Mouse (Mus musculus): ENCODE results near the gene Sept8. TPM values are rescaled to one million over a fixed set of nuclear protein-coding genes. Genes with fewer than 3 reads are reported as not detected.

Gene Sept8
- polyA plus RNA-seq, 1 experiment from 2014 or later = 21.3 TPM

DNA sequence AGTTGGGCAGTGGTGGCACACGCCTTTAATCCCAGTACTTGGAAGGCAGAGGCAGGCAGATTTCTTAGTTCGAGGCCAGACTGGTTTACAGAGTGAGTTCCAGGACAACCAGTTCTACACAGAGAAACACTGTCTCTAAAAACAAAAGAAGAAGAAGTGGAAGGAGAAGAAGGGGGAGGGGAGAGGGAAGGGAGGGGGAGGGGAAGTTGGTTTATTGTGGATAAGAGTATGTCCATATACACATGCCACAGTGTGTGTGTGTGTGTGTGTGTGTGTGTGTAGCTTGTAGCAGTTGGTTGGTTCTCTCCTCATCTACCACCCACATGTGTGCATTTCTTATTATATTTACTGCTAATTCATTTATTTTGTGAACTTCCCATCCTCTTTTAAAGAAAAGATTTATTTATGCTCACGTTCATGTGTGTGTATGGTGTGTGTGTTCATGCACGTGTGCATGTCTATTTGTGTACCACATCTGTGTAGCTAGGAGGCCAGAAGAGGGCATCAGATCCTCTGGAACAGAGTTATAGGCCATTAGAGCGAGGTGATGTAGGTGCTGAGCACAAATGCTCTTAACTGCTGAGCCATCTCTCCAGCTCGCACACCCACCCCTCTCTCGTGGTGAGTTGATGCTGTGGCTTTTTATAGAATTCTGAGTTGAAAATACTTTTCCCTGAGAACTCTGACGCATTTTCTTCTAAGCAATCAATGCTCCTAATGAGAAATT, 16.9 kb upstream of the Sept8 start:
- H3K9ac ChIP-seq = no peak overlapping the region
- no peak overlapping the region for H3K4me3 ChIP-seq
- H3K27me3 ChIP-seq = peaks cover 22% of the 10 kb centered on the region
- no peak for ATAC-seq (ENCODE audit: low read depth)
- H3K36me3 ChIP-seq = no peaks in the 10 kb centered on the region
- 79% methylated on average over 8 of the region's 8 CpGs for WGBS
- no peak overlapping the region for H3K27ac ChIP-seq (replicated peaks)
- 0 out of 2 replicates have a peak, but pooled peaks cover 10% of the 10 kb centered on the region for H3K4me1 ChIP-seq (replicated peaks)
- no peaks in the 10 kb centered on the region for H3K9me3 ChIP-seq
- no peak overlapping the region for H3K4me2 ChIP-seq

GRCm38 (mm10) chr11:53503738-53504137, 15.3 kb upstream of the Sept8 start:
- WGBS = 85% methylated on average over 5 of the region's 5 CpGs
- Histone ChIP-seq H3K9me3 (no peaks in the 10 kb centered on the region), H3K4me2 (no peak overlapping the region), H3K27ac (replicated peaks) (no peak overlapping the region), H3K27me3 (peaks cover 14% of the 10 kb centered on the region), H3K4me1 (replicated peaks) (peaks cover 17% of the 10 kb centered on the region; the same call in 1 of the 2 replicates), H3K4me3 (no peak overlapping the region), H3K36me3 (no peaks in the 10 kb centered on the region), H3K9ac (no peak overlapping the region)
- ATAC-seq (ENCODE audit: low read depth) = no peak

DNA sequence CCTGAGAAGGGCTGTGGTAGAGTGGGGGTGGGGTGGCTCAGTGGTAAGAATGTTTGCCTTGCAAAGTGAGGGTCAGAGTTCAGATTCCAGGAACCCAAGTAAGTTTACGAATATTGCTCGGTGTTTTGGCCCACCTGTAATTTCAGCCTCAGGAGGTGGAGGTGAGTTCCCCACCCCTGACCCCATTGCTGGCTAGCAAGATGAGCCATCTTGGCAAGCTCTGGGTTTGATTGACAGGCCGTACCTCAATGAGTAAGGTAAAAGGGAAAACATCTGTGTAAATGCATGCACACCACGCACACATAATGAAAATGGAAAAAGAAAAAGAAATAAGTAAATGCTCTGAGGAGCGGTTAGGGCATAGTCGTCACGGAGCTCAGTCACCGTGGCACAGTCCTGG, 14.7 kb upstream of the Sept8 start:
- Histone ChIP-seq H3K9me3 (no peaks in the 10 kb centered on the region), H3K4me2 (no peak overlapping the region), H3K9ac (no peak overlapping the region), H3K36me3 (no peaks in the 10 kb centered on the region), H3K4me1 (replicated peaks) (peaks cover 17% of the 10 kb centered on the region; the same call in 1 of the 2 replicates), H3K27me3 (peaks cover 14% of the 10 kb centered on the region), H3K4me3 (no peak overlapping the region), H3K27ac (replicated peaks) (0 out of 2 replicates have a peak overlapping the region, but pooled peaks have one; percentile 39)
- 91% methylated on average over 8 of the region's 8 CpGs for WGBS
- no peak for ATAC-seq (ENCODE audit: low read depth)

- Histone ChIP-seq H3K9me3 (no peaks in the 10 kb centered on the region), H3K27me3 (peaks cover 14% of the 10 kb centered on the region), H3K4me1 (replicated peaks) (peaks cover 17% of the 10 kb centered on the region; the same call in 1 of the 2 replicates), H3K36me3 (no peaks in the 10 kb centered on the region), H3K4me2 (no peak overlapping the region), H3K27ac (replicated peaks) (peak overlapping the region; percentile 39), H3K4me3 (no peak overlapping the region), H3K9ac (no peak overlapping the region)
- 27% methylated on average over 5 of the region's 5 CpGs for WGBS
- no peak for ATAC-seq (ENCODE audit: low read depth)
Observed at GRCm38 (mm10) chr11:53505026-53505663, 13.9 kb upstream of the Sept8 start.

GRCm38 (mm10) chr11:53507098-53507805, 11.8 kb upstream of the Sept8 start:
- 83% methylated on average over 9 of the region's 9 CpGs for WGBS

GRCm38 (mm10) chr11:53508152-53508551, 10.9 kb upstream of the Sept8 start:
- no peak for ATAC-seq (ENCODE audit: low read depth)
- Histone ChIP-seq H3K27me3 (no peaks in the 10 kb centered on the region), H3K4me2 (no peak overlapping the region), H3K9ac (no peak overlapping the region), H3K4me3 (no peak overlapping the region), H3K27ac (replicated peaks) (no peak overlapping the region), H3K36me3 (no peaks in the 10 kb centered on the region), H3K4me1 (replicated peaks) (peaks cover 12% of the 10 kb centered on the region; the same call in 1 of the 2 replicates), H3K9me3 (no peaks in the 10 kb centered on the region)
- WGBS = 50% methylated on average over 7 of the region's 7 CpGs

More at GRCm38 (mm10) chr11:53507098-53507805, 11.8 kb upstream of the Sept8 start:
- Histone ChIP-seq H3K9ac (no peak overlapping the region), H3K4me1 (replicated peaks) (peaks cover 12% of the 10 kb centered on the region; the same call in 1 of the 2 replicates), H3K27me3 (no peaks in the 10 kb centered on the region), H3K27ac (replicated peaks) (no peak overlapping the region), H3K36me3 (no peaks in the 10 kb centered on the region), H3K9me3 (no peaks in the 10 kb centered on the region), H3K4me3 (no peak overlapping the region), H3K4me2 (no peak overlapping the region)
- no peak for ATAC-seq (ENCODE audit: low read depth)

- H3K9me3 ChIP-seq = no peaks in the 10 kb centered on the region
- no peak overlapping the region for H3K9ac ChIP-seq
- no peaks in the 10 kb centered on the region for H3K27me3 ChIP-seq
- H3K36me3 ChIP-seq = no peaks in the 10 kb centered on the region
- H3K27ac ChIP-seq (replicated peaks) = no peak overlapping the region
- no peak overlapping the region for H3K4me2 ChIP-seq
- WGBS = 66% methylated on average over 3 of the region's 3 CpGs
- H3K4me3 ChIP-seq = no peak overlapping the region
- no peak for ATAC-seq (ENCODE audit: low read depth)
- peaks cover 12% of the 10 kb centered on the region; the same call in 1 of the 2 replicates for H3K4me1 ChIP-seq (replicated peaks)
Observed at GRCm38 (mm10) chr11:53508591-53508990, 10.5 kb upstream of the Sept8 start.

DNA sequence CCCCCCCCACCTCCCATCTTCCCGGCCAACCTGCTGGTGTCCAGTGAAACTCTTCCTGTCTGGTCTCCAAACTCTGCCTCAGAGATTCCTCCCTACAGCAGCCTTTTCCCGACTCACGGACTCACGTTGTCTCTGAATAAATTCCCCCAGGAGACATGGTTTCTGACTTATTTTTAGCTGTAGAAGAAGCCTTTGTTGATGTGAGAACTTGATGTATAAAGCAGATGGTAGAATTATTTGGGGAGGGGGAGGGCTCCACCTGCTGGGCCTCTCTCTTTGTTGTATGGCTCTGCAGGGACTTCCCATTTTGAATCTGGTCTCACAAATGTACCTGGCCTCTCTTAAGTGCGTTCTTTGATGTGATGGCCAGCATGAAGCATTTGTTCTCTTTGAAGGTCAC, 8.7 kb upstream of the Sept8 start:
- H3K27ac ChIP-seq (replicated peaks) = no peak overlapping the region
- H3K27me3 ChIP-seq = no peaks in the 10 kb centered on the region
- H3K9me3 ChIP-seq = no peaks in the 10 kb centered on the region
- 50% methylated on average over 5 of the region's 5 CpGs for WGBS
- no peak overlapping the region for H3K9ac ChIP-seq
- H3K4me2 ChIP-seq = no peak overlapping the region
- H3K4me1 ChIP-seq (replicated peaks) = peaks cover 8% of the 10 kb centered on the region; the same call in 1 of the 2 replicates
- H3K4me3 ChIP-seq = no peak overlapping the region
- ATAC-seq (ENCODE audit: low read depth) = no peak
- H3K36me3 ChIP-seq = no peaks in the 10 kb centered on the region

GRCm38 (mm10) chr11:53516775-53517627, 2.1 kb upstream of the Sept8 start:
- 57% methylated on average over 8 of the region's 8 CpGs for WGBS
- H3K4me1 ChIP-seq (replicated peaks) = peaks cover 27% of the 10 kb centered on the region
- ATAC-seq (ENCODE audit: low read depth) = no peak
- peaks cover 4% of the 10 kb centered on the region for H3K27me3 ChIP-seq
- no peak overlapping the region for H3K9ac ChIP-seq
- H3K36me3 ChIP-seq = no peaks in the 10 kb centered on the region
- no peaks in the 10 kb centered on the region for H3K9me3 ChIP-seq
- no peak overlapping the region for H3K4me2 ChIP-seq
- no peak overlapping the region for H3K4me3 ChIP-seq
- H3K27ac ChIP-seq (replicated peaks) = no peak overlapping the region

- Histone ChIP-seq H3K9ac (no peak overlapping the region), H3K27me3 (peaks cover 4% of the 10 kb centered on the region), H3K27ac (replicated peaks) (no peak overlapping the region), H3K36me3 (no peaks in the 10 kb centered on the region), H3K9me3 (no peaks in the 10 kb centered on the region), H3K4me2 (peak overlapping the region; percentile 77), H3K4me1 (replicated peaks) (peaks cover 43% of the 10 kb centered on the region), H3K4me3 (0 out of 2 replicates have a peak overlapping the region, but pooled peaks have one; percentile 80)
- 54% methylated on average over 5 of the region's 5 CpGs for WGBS
- no peak for ATAC-seq (ENCODE audit: low read depth)
Observed at GRCm38 (mm10) chr11:53518759-53519158, 298 bp upstream of the Sept8 start.

- Histone ChIP-seq H3K27me3 (peaks cover 4% of the 10 kb centered on the region), H3K4me2 (peak overlapping the region; percentile 77), H3K9me3 (no peaks in the 10 kb centered on the region), H3K4me3 (peak overlapping the region; percentile 80), H3K9ac (peak overlapping the region; percentile 89), H3K27ac (replicated peaks) (peak overlapping the region; percentile 76), H3K36me3 (no peaks in the 10 kb centered on the region), H3K4me1 (replicated peaks) (peaks cover 54% of the 10 kb centered on the region)
- ATAC-seq (ENCODE audit: low read depth) = peak; percentile 45; the same call in 1 of the 2 replicates
- 2% methylated on average over 24 of the region's 24 CpGs for WGBS
Observed at GRCm38 (mm10) chr11:53520122-53520978, 1.3 kb downstream of the Sept8 start.
